Mouse (Mus musculus): ENCODE results near the gene Tmem274.
A peak's percentile ranks its signal among the peaks of the same experiment; 100 is the strongest.

Tmem274 gene

GRCm38 (mm10) chr4:149484566-149484965, 7.4 kb downstream of the Tmem274 start:
- no peak for DNase-seq (ENCODE audit: low read depth)

- DNase-seq (ENCODE audit: low read depth): peak; percentile 88
Measured at GRCm38 (mm10) chr4:149485053-149485824, 8.1 kb downstream of the Tmem274 start, which contains the start of the genes Nmnat1 and Lzic. Gene Nmnat1 (minus strand): TSS chr4:149485202. Gene Lzic (plus strand): TSS chr4:149485229.

- no peak for DNase-seq (ENCODE audit: low read depth)
Measured at GRCm38 (mm10) chr4:149485825-149486206, 8.6 kb downstream of the Tmem274 start.

GRCm38 (mm10) chr4:149487729-149488128, 10.6 kb downstream of the Tmem274 start:
- DNase-seq (ENCODE audit: low read depth): no peak

- DNase-seq (ENCODE audit: low read depth): no peak
Measured at GRCm38 (mm10) chr4:149489415-149490240, 12.4 kb downstream of the Tmem274 start.

GRCm38 (mm10) chr4:149491151-149491550, 14.0 kb downstream of the Tmem274 start:
- no peak for DNase-seq (ENCODE audit: low read depth)

GRCm38 (mm10) chr4:149496612-149497011, 19.4 kb downstream of the Tmem274 start:
- DNase-seq (ENCODE audit: low read depth): no peak

- DNase-seq (ENCODE audit: low read depth): no peak
Measured at GRCm38 (mm10) chr4:149498901-149499300, 21.7 kb downstream of the Tmem274 start.

- no peak for DNase-seq (ENCODE audit: low read depth)
Measured at GRCm38 (mm10) chr4:149499790-149500189, 22.6 kb downstream of the Tmem274 start.

- DNase-seq (ENCODE audit: low read depth): no peak
Measured at GRCm38 (mm10) chr4:149504363-149504762, 27.2 kb downstream of the Tmem274 start.

GRCm38 (mm10) chr4:149504858-149505257, 27.7 kb downstream of the Tmem274 start:
- DNase-seq (ENCODE audit: low read depth): no peak

- no peak for DNase-seq (ENCODE audit: low read depth)
Measured at GRCm38 (mm10) chr4:149505261-149505967, 28.2 kb downstream of the Tmem274 start.

GRCm38 (mm10) chr4:149506904-149507303, 29.7 kb downstream of the Tmem274 start:
- no peak for DNase-seq (ENCODE audit: low read depth)

- DNase-seq (ENCODE audit: low read depth): no peak
Measured at GRCm38 (mm10) chr4:149511221-149511646, 34.1 kb downstream of the Tmem274 start.

GRCm38 (mm10) chr4:149512072-149512471, 34.9 kb downstream of the Tmem274 start:
- DNase-seq (ENCODE audit: low read depth): no peak

GRCm38 (mm10) chr4:149515706-149516105, 38.5 kb downstream of the Tmem274 start:
- no peak for DNase-seq (ENCODE audit: low read depth)

GRCm38 (mm10) chr4:149517868-149518340, 40.7 kb downstream of the Tmem274 start, which contains the start of gene Ctnnbip1:
Gene Ctnnbip1 (plus strand): TSS chr4:149518236.
- peak; percentile 87 for DNase-seq (ENCODE audit: low read depth)

- DNase-seq (ENCODE audit: low read depth): no peak
Measured at GRCm38 (mm10) chr4:149518351-149519220, 41.4 kb downstream of the Tmem274 start.

GRCm38 (mm10) chr4:149521258-149521657, 44.1 kb downstream of the Tmem274 start:
- DNase-seq (ENCODE audit: low read depth): no peak

GRCm38 (mm10) chr4:149523961-149524360, 46.8 kb downstream of the Tmem274 start:
- DNase-seq (ENCODE audit: low read depth): no peak

- DNase-seq (ENCODE audit: low read depth): no peak
Measured at GRCm38 (mm10) chr4:149525170-149525569, 48.0 kb downstream of the Tmem274 start.

Measured in c-Kit-positive CD71-negative TER-119-negative erythroid progenitor cells, embryonic 14.5 days (primary cell).